Mouse (Mus musculus) layer of hippocampus, adult 2 months (tissue): Measurements from ENCODE around the gene Taf15. TPM values are rescaled to one million over a fixed set of nuclear protein-coding genes. Genes with fewer than 3 reads are reported as not detected.

Experiments used
- DNase-seq, 2 experiments: peaks; one replicate each; pipeline ENCODE4 v3.0.0; 2022; ENCODE audit warnings: low spot score in 2 of 2
- H3K27ac ChIP-seq: fragments of 200-600 bp; 2 replicates; pipeline ENCODE4 v1.8.1; 2022
- H3K4me3 ChIP-seq: fragments of 200-600 bp; 2 replicates; pipeline ENCODE4 v1.8.1; 2022; ENCODE audit warnings: mild to moderate bottlenecking
- CTCF ChIP-seq: fragments of 200-600 bp; conservative IDR thresholded peaks from 2 replicates; pipeline ENCODE4 v1.8.1; 2022; ENCODE audit warnings: antibody characterized with exemption, mild to moderate bottlenecking, moderate library complexity
- long read RNA-seq, 2 experiments: library from polyadenylated mRNA; stranded (forward); transcript quantifications; one replicate each; pipeline ENCODE4 v2.0.0; 2021; ENCODE audit warnings: borderline mapping rate in 2 of 2
- total RNA-seq, 2 experiments: library from RNA; stranded (reverse); gene quantifications; 2 replicates each; pipeline ENCODE4 v1.2.3; 2021

The Taf15 gene
- total RNA-seq = 10 to 100 TPM; 81.2 to 93.6 TPM
- long read RNA-seq, experiment 1, partial matches to known transcripts = 3 of 5 reads
- long read RNA-seq, experiment 1, other reads (novel, unspliced or antisense) = 1 of 5 reads
- long read RNA-seq, experiment 2, partial matches to known transcripts = 2 of 3 reads
- long read RNA-seq, experiment 2, other reads (novel, unspliced or antisense) = 0 of 3 reads

- peak within 1 kb of the TSS; percentile 75 for H3K4me3 ChIP-seq
- peak; percentile 84 for TF ChIP-seq CTCF
- peak; percentile 98 to 100 for DNase-seq
- H3K27ac ChIP-seq = peak within 1 kb of the TSS; percentile 94
These were observed at the start of gene Taf15 for GRCm38 (mm10) chr11:83472324-83473234. Taf15 (plus strand) TSS chr11:83473086.

- DNase-seq = peak; percentile 58 to 85
- Histone ChIP-seq H3K4me3 (no peak overlapping the region), H3K27ac (no peak overlapping the region)
- TF ChIP-seq CTCF = peak; percentile 98
These were observed 48.2 kb upstream of the Taf15 start for GRCm38 (mm10) chr11:83424681-83425080.

DNA sequence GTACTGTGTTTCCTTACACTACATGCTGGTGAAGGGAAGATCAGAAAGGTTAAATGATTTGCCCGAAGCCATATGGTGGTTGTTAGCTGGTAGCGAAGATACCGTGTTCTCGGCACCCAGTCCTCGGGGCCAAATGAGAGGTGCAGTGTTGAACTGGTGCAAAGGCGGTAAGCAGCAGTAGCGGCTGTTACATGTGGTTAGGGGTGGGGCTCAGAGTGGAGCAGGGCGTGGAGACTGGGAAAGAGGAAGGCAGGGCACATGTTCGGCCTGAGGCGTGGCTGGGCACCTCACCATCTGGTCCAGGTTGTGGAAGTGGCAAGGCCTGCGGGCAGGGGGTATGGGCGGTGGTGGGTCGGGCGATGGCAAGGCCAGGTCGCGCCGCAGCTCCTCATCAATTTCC is 45.9 kb upstream of the Taf15 start:
- no peak for TF ChIP-seq CTCF
- H3K4me3 ChIP-seq = peak overlapping the region; percentile 38
- no peak overlapping the region for H3K27ac ChIP-seq
- no peak for DNase-seq

DNA sequence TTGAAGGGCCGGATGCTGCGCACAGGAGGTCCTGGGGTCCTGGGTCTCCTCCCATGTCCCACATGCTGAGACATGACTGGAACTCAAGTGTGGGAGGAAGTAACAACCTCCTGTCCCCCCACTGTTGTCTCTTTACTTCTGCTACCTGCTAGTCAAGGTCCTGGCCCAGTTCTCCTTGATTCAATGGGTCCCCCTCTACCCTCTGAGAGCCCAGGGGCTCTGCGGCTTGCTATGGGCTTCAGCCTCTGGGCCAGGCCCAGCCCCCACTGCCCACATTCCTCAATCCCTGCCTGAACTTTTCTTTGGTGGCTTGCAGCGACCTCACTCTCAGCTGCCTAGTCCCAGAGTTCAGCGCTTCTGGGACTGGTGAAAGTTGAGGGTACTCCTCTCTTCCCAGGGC is 43.5 kb upstream of the Taf15 start, which contains the start of gene Gas2l2:
Gene Gas2l2, minus strand, starts transcription at position 101 of the 400 bp plus-strand sequence.
- H3K4me3 ChIP-seq = no peak within 1 kb of the TSS
- no peak for DNase-seq
- no peak for TF ChIP-seq CTCF
- no peak within 1 kb of the TSS for H3K27ac ChIP-seq

DNA sequence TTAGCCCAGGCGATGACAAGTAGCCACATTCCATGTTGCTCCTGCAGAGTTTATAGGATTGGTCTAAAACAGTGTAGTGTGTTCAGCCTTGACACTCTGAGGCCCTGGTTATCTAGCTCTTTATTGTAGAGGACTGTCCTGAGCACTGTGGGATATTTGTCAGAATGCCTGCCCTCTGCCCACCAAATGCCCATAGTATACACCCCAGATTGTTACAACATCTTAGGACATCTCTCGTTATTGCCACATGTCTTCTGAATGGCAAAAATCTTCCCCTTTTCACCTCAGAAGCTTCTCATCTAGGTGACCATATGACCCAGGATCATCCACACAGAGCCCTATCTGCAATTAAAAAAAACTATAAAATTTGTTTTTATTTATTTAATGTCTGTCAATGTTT is 40.4 kb upstream of the Taf15 start:
- DNase-seq = no peak
- no peak overlapping the region for H3K4me3 ChIP-seq
- no peak for TF ChIP-seq CTCF
- no peak overlapping the region for H3K27ac ChIP-seq

DNA sequence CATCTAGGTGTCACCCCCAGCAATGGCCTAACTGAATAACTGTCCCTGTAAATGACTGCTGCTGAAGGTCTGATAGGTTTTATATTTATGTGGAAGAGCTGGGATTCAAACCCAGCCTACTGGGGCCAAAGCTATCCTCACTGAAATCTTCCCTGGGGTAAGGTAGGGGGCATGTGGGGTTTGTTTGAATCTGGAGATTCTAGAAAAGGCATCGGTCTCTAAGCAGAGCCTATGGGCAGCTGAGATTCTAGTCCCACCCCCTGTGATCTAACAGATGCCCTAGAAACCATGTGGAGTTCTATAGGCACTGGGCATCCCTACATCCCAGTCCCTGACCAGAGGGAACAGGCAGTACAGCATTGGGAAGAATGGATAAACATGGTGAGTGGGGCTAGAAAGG is 35.5 kb upstream of the Taf15 start, which contains the start of gene 1700020L24Rik:
Gene 1700020L24Rik, plus strand, starts transcription at position 301 of the 400 bp plus-strand sequence.
- DNase-seq = no peak
- Histone ChIP-seq H3K27ac (no peak within 1 kb of the TSS), H3K4me3 (no peak within 1 kb of the TSS)
- TF ChIP-seq CTCF = no peak

GRCm38 (mm10) chr11:83439426-83440060 is 33.3 kb upstream of the Taf15 start:
- DNase-seq = no peak
- Histone ChIP-seq H3K4me3 (no peak overlapping the region), H3K27ac (no peak overlapping the region)
- no peak for TF ChIP-seq CTCF

DNA sequence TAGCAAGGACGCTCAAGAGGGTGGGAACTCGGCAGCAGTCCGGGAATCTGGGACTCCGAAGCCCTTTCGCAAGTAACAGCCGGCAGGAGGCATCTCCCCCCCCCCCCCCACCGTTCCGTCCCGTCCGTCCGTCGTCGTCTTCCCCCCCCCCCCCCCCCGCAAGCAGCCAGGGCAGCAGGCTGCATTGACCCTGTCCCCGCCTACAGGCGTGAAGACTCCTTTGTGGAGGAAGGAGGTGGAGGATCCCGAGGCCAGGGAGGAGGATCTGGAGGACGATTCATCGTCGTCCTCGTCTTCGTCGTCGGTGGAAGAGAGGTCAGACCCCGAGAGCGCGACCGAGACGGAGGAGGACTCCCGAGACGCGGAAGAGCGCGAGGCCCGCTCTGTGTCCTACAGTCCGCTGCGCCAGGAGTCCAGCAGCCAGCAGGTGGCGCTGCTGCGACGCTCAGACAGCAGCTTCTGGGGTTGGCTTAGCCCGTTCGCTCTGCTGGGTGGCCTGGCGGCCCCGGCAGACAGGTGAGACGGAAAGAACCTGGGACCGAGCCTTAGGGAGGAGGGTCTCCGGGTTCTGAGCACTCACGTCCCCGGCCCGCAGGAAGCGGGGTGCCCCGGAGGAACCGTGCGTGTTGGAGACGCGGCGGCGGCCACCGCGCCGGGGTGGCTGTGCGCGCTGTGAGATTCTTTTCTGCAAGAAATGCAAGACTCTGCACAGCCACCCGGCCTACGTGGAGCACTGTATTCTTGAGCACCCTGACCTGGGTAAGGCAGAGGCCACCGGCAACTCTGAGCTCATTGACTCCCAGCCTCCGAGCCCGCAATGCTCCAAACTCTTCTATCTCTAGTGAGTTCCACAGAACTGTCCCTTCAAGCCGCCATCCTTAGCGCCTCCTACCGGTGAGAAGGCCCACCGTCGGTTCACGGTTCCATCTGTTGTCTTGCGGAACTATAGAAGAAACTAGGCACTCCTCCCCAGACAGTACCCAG is 32.5 kb upstream of the Taf15 start:
- peak; percentile 71 to 82 for DNase-seq
- H3K27ac ChIP-seq = peak overlapping the region; percentile 76
- H3K4me3 ChIP-seq = peak overlapping the region; percentile 65
- peak; percentile 77 for TF ChIP-seq CTCF

DNA sequence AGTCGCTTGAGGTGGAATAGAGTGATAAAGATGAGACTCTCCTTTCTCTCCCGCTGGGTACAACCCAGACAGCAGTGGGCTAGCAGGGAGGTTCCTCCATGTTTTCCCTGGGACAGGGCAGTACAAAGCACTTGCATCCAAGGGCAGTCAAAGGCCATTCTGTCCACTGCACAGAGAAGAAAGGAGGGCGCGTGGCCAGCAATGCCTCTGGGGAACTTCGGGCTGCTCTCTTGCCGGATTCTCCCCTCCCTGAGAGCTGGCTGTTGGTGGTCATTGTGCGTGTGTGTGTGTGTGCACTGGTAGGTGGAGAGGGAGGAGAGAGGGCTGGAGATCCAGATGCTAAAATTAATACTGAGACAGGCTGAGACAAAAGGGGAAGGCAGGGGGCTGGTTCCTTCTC is 31.7 kb upstream of the Taf15 start:
- H3K4me3 ChIP-seq = peak overlapping the region; percentile 65; the same call in 1 of the 2 replicates
- H3K27ac ChIP-seq = peak overlapping the region; percentile 76

GRCm38 (mm10) chr11:83442596-83443267 is 30.2 kb upstream of the Taf15 start:
- peak overlapping the region; percentile 22; the same call in 1 of the 2 replicates for H3K4me3 ChIP-seq
- DNase-seq = peak; percentile 75 to 82

More for the DNA sequence above, 31.7 kb upstream of the Taf15 start:
- no peak for DNase-seq
- TF ChIP-seq CTCF = no peak

GRCm38 (mm10) chr11:83443824-83444223 is 29.1 kb upstream of the Taf15 start:
- no peak overlapping the region for H3K4me3 ChIP-seq

More at GRCm38 (mm10) chr11:83442596-83443267, 30.2 kb upstream of the Taf15 start:
- no peak overlapping the region for H3K27ac ChIP-seq
- peak; percentile 97 for TF ChIP-seq CTCF

More at GRCm38 (mm10) chr11:83443824-83444223, 29.1 kb upstream of the Taf15 start:
- H3K27ac ChIP-seq = no peak overlapping the region
- DNase-seq = no peak
- TF ChIP-seq CTCF = no peak
